Mouse (Mus musculus) ES-Bruce4 (cell line): ENCODE results near the gene Anxa11.

Experiments
- CTCF ChIP-seq: IDR thresholded peaks from one replicate; pipeline ENCODE4 v1.8.1; 2011; ENCODE audit warnings: low read depth, low read length
- EP300 ChIP-seq: IDR thresholded peaks from 2 replicates; pipeline ENCODE4 v1.6.1; 2011; ENCODE audit warnings: low read depth, low read length; ENCODE audit not compliant: insufficient read depth
- POLR2A ChIP-seq: IDR thresholded peaks from one replicate; pipeline ENCODE4 v1.8.1; 2011; ENCODE audit warnings: low read length; ENCODE audit not compliant: insufficient read depth

- TF ChIP-seq POLR2A (no peak), CTCF (no peak), EP300 (no peak)
Observed at GRCm38 (mm10) chr14:25872461-25873415, 30.8 kb downstream of the Anxa11 start.
